Mouse (Mus musculus) MEL (cell line): Measurements from ENCODE around the gene Ptgds. TPM values are rescaled to one million over a fixed set of nuclear protein-coding genes. Genes with fewer than 3 reads are reported as not detected.

Experiments
- DNase-seq: peaks from one replicate; pipeline ENCODE4 v3.0.0; 2011; ENCODE audit warnings: low read depth, low spot score
- H3K27ac ChIP-seq: 2 replicates; pipeline ENCODE4 v1.5.1; 2012; ENCODE audit warnings: low read depth, mild to moderate bottlenecking, control low read depth, low read length, moderate library complexity; ENCODE audit not compliant: control insufficient read depth
- H3K27me3 ChIP-seq, 2 experiments: fragments of 150-350 bp in 1 of 2; sonication (generic) in 1 of 2; 2 replicates each; pipeline ENCODE4 v1.6.1; 2012; ENCODE audit warnings: low read length in 2 of 2, mild to moderate bottlenecking in 2 of 2, improper control_type of control experiment in 1 of 2, moderate library complexity in 1 of 2; ENCODE audit not compliant: insufficient read depth in 2 of 2, control insufficient read depth in 1 of 2
- H3K36me3 ChIP-seq, 2 experiments: 2 replicates each; pipeline ENCODE4 v1.6.1; 2012 to 2014; ENCODE audit warnings: low read length in 2 of 2, improper control_type of control experiment in 1 of 2, inconsistent platforms in 1 of 2, mild to moderate bottlenecking in 1 of 2; ENCODE audit not compliant: insufficient read depth in 2 of 2, control insufficient read depth in 1 of 2
- H3K4me1 ChIP-seq, 2 experiments: fragments of 150-350 bp in 1 of 2; sonication (generic) in 1 of 2; 2 replicates each; pipeline ENCODE4 v1.6.1; 2012; ENCODE audit warnings: low read length in 2 of 2, improper control_type of control experiment in 1 of 2, mild to moderate bottlenecking in 1 of 2; ENCODE audit not compliant: insufficient read depth in 2 of 2, control insufficient read depth in 1 of 2
- H3K4me3 ChIP-seq, 2 experiments: fragments of 150-350 bp in 1 of 2; sonication (generic) in 1 of 2; 2 replicates each; pipeline ENCODE4 v1.5.1; 2012; ENCODE audit warnings: low read depth in 2 of 2, low read length in 2 of 2, mild to moderate bottlenecking in 2 of 2, moderate library complexity in 2 of 2, control low read depth in 1 of 2, improper control_type of control experiment in 1 of 2; ENCODE audit not compliant: control insufficient read depth in 1 of 2, insufficient read depth in 1 of 2
- H3K79me2 ChIP-seq: 2 replicates; pipeline ENCODE4 v1.6.1; 2012; ENCODE audit warnings: mild to moderate bottlenecking, low read length, moderate library complexity; ENCODE audit not compliant: control insufficient read depth, poor library complexity, insufficient read depth
- H3K9ac ChIP-seq: 2 replicates; pipeline ENCODE4 v1.6.1; 2012; ENCODE audit warnings: low read depth, mild to moderate bottlenecking, control low read depth, low read length, moderate library complexity; ENCODE audit not compliant: control insufficient read depth, poor library complexity, severe bottlenecking
- H3K9me3 ChIP-seq: fragments of 150-350 bp; sonication (generic); replicated peaks from 2 replicates; pipeline ENCODE4 v1.6.1; 2012; ENCODE audit warnings: mild to moderate bottlenecking, low read length, improper control_type of control experiment, moderate library complexity; ENCODE audit not compliant: insufficient read depth
- CHD2 ChIP-seq: IDR thresholded peaks from 2 replicates; pipeline ENCODE4 v1.6.1; 2011; ENCODE audit warnings: low read length, improper control_type of control experiment
- E2F4 ChIP-seq: IDR thresholded peaks from 2 replicates; pipeline ENCODE4 v1.6.1; 2011; ENCODE audit warnings: low read depth, low read length, improper control_type of control experiment, borderline replicate concordance
- EP300 ChIP-seq, 2 experiments: IDR thresholded peaks; 2 replicates each; pipeline ENCODE4 v1.6.1; 2011; ENCODE audit warnings: improper control_type of control experiment in 2 of 2, low read length in 2 of 2, low read depth in 1 of 2, mild to moderate bottlenecking in 1 of 2
- MAFK ChIP-seq: IDR thresholded peaks from 2 replicates; pipeline ENCODE4 v1.6.1; 2011; ENCODE audit warnings: low read depth, mild to moderate bottlenecking, low read length, improper control_type of control experiment, borderline replicate concordance
- MAX ChIP-seq: IDR thresholded peaks from 2 replicates; pipeline ENCODE4 v1.6.1; 2011; ENCODE audit warnings: low read length, improper control_type of control experiment
- MXI1 ChIP-seq: IDR thresholded peaks from 2 replicates; pipeline ENCODE4 v1.6.1; 2011; ENCODE audit warnings: mild to moderate bottlenecking, low read depth, low read length, improper control_type of control experiment
- MYC ChIP-seq: IDR thresholded peaks from 2 replicates; pipeline ENCODE4 v1.6.1; 2011; ENCODE audit warnings: low read depth, mild to moderate bottlenecking, low read length, improper control_type of control experiment, moderate library complexity
- POLR2A ChIP-seq, 2 experiments: IDR thresholded peaks; 2 replicates each; pipeline ENCODE4 v1.6.1; 2011 to 2012; ENCODE audit warnings: low read length in 2 of 2, mild to moderate bottlenecking in 2 of 2, control low read depth in 1 of 2, improper control_type of control experiment in 1 of 2, low read depth in 1 of 2, moderate library complexity in 1 of 2; ENCODE audit not compliant: control insufficient read depth in 1 of 2, insufficient read depth in 1 of 2, poor library complexity in 1 of 2
- RCOR1 ChIP-seq: IDR thresholded peaks from 2 replicates; pipeline ENCODE4 v1.6.1; 2012; ENCODE audit warnings: low read depth, mild to moderate bottlenecking, inconsistent platforms, low read length, improper control_type of control experiment
- TBP ChIP-seq: IDR thresholded peaks from 2 replicates; pipeline ENCODE4 v1.8.0; 2011; ENCODE audit warnings: low read depth, low read length, improper control_type of control experiment
- ZC3H11A ChIP-seq: IDR thresholded peaks from 2 replicates; pipeline ENCODE4 v1.6.1; 2012; ENCODE audit warnings: low read depth, mild to moderate bottlenecking, inconsistent platforms, low read length, improper control_type of control experiment
- polyA plus RNA-seq, 2 experiments: library from polyadenylated mRNA; stranded (reverse) in 1 of 2; unstranded in 1 of 2; fragments of >175 nt in 1 of 2; fragments of >200 nt in 1 of 2; gene quantifications; 2 replicates each; pipeline versions ENCODE4 v1.2.1 to v1.2.4; 2012; ENCODE audit warnings: low replicate concordance in 2 of 2, low read depth in 1 of 2; ENCODE audit not compliant: insufficient read length in 2 of 2, insufficient read depth in 1 of 2, missing spikeins in 1 of 2
- total RNA-seq: library from RNA; depleted of rRNA; stranded (reverse); fragments of 300-350 nt; gene quantifications from 2 replicates; pipeline ENCODE4 v1.2.3, GENCODE M21; 2012

The Ptgds gene
- total and polyA plus RNA-seq, 3 experiments = not detected

GRCm38 (mm10) chr2:25434292-25434691 lies 35.6 kb downstream of the Ptgds start:
- peaks cover 0 to 2% of the 10 kb centered on the region in 2 experiments; a peak in 1 of 4 replicates for H3K36me3 ChIP-seq
- no peaks in the 10 kb centered on the region for H3K79me2 ChIP-seq
- H3K4me1 ChIP-seq = peaks cover 0 to 4% of the 10 kb centered on the region in 2 experiments; a peak in 2 of 4 replicates
- H3K27me3 ChIP-seq = no peaks in the 10 kb centered on the region
- no peak for DNase-seq
- no peak overlapping the region for H3K9ac ChIP-seq
- TF ChIP-seq E2F4 (no peak), EP300 (IDR thresholded peaks at IDR 0.05; ENCODE audit: low read depth in 1 of 2, low read length in 2 of 2) (no peak)
- H3K4me3 ChIP-seq = no peak overlapping the region
- H3K27ac ChIP-seq = no peak overlapping the region
- no peaks in the 10 kb centered on the region for H3K9me3 ChIP-seq

GRCm38 (mm10) chr2:25433101-25433500 lies 36.7 kb downstream of the Ptgds start:
- Histone ChIP-seq H3K4me1 (peaks cover 1 to 7% of the 10 kb centered on the region in 2 experiments; a peak in 3 of 4 replicates), H3K36me3 (peaks cover 0 to 3% of the 10 kb centered on the region in 2 experiments; a peak in 2 of 4 replicates), H3K9ac (no peak overlapping the region), H3K79me2 (peaks cover 2% of the 10 kb centered on the region; the same call in 1 of the 2 replicates), H3K9me3 (no peaks in the 10 kb centered on the region), H3K27ac (no peak overlapping the region), H3K27me3 (no peaks in the 10 kb centered on the region), H3K4me3 (no peak overlapping the region)
- TF ChIP-seq TBP = no peak
- DNase-seq = no peak

- H3K9me3 ChIP-seq = no peaks in the 10 kb centered on the region
- H3K4me1 ChIP-seq = peaks cover 3 to 13% of the 10 kb centered on the region in 2 experiments; a peak in 3 of 4 replicates
- no peak for DNase-seq
- H3K4me3 ChIP-seq = no peak overlapping the region
- H3K36me3 ChIP-seq = peaks cover 0 to 7% of the 10 kb centered on the region in 2 experiments; a peak in 2 of 4 replicates
- H3K9ac ChIP-seq = no peak overlapping the region
- TF ChIP-seq RCOR1 (no peak), MXI1 (no peak), ZC3H11A (no peak), MAX (no peak), MAFK (no peak), CHD2 (no peak), EP300 (IDR thresholded peaks at IDR 0.05; ENCODE audit: low read depth in 1 of 2, low read length in 2 of 2) (no peak), POLR2A (IDR thresholded peaks at IDR 0.05; ENCODE audit: control insufficient read depth in 1 of 2, insufficient read depth in 1 of 2, low read depth in 1 of 2, low read length in 2 of 2, poor library complexity in 1 of 2) (no peak), MYC (no peak)
- TF ChIP-seq, all 39 proteins: peak for 0
- no peak overlapping the region for H3K27ac ChIP-seq
- peaks cover 2% of the 10 kb centered on the region; the same call in 1 of the 2 replicates for H3K79me2 ChIP-seq
- no peaks in the 10 kb centered on the region for H3K27me3 ChIP-seq
These were observed 37.3 kb downstream of the Ptgds start for GRCm38 (mm10) chr2:25432326-25433098.
